Mouse (Mus musculus) neural tube, embryonic 11.5 days (tissue): Measurements from ENCODE around the gene Bbs1. TPM values are rescaled to one million over a fixed set of nuclear protein-coding genes. Genes with fewer than 3 reads are reported as not detected.

Source experiments
- ATAC-seq: fragments of 200-750 bp; cut with Nextera tagmentation; 2 replicates; pipeline ENCODE4 v1.8.0; 2017; ENCODE audit warnings: moderate number of reproducible peaks, mild to moderate bottlenecking, moderate TSS enrichment, moderate library complexity; ENCODE audit not compliant: insufficient read depth, low FRiP score, low TSS enrichment
- DNase-seq: peaks from one replicate; pipeline ENCODE4 v3.0.0-alpha.2; 2015; ENCODE audit warnings: low spot score
- H3K27ac ChIP-seq: fragments of 300-500 bp; sonication (generic); 2 replicates; pipeline ENCODE4 v1.5.1; 2014; ENCODE audit warnings: low read depth, mild to moderate bottlenecking, low read length
- H3K27me3 ChIP-seq: fragments of 300-500 bp; sonication (generic); 2 replicates; pipeline ENCODE4 v1.6.1; 2014; ENCODE audit warnings: mild to moderate bottlenecking, low read length, mixed read lengths; ENCODE audit not compliant: control insufficient read depth, insufficient read depth
- H3K36me3 ChIP-seq: fragments of 300-500 bp; sonication (generic); 2 replicates; pipeline ENCODE4 v1.6.1; 2014; ENCODE audit warnings: mild to moderate bottlenecking, low read length, moderate library complexity, mixed read lengths; ENCODE audit not compliant: control insufficient read depth, insufficient read depth
- H3K4me1 ChIP-seq: fragments of 300-500 bp; sonication (generic); 2 replicates; pipeline ENCODE4 v1.6.1; 2014; ENCODE audit warnings: low read length, mixed read lengths; ENCODE audit not compliant: control insufficient read depth, insufficient read depth
- H3K4me2 ChIP-seq: fragments of 300-500 bp; sonication (generic); 2 replicates; pipeline ENCODE4 v1.6.1; 2014; ENCODE audit warnings: low read depth, mild to moderate bottlenecking, moderate library complexity
- H3K4me3 ChIP-seq: fragments of 300-500 bp; sonication (generic); 2 replicates; pipeline ENCODE4 v1.5.1; 2014; ENCODE audit warnings: low read depth, low read length
- H3K9ac ChIP-seq: fragments of 300-500 bp; sonication (generic); 2 replicates; pipeline ENCODE4 v1.6.1; 2014; ENCODE audit warnings: mild to moderate bottlenecking, low read length
- H3K9me3 ChIP-seq: fragments of 300-500 bp; sonication (generic); 2 replicates; pipeline ENCODE4 v1.6.1; 2016; ENCODE audit warnings: low read length; ENCODE audit not compliant: control insufficient read depth
- WGBS: fragments of 180-500 bp; shearing (Covaris S2); extraction: QIAGEN DNeasy Blood & Tissue Kit; methylation state at CpG from one replicate; pipeline ENCODE4 v1.1.7; 2014; 5-methylcytosine and 5-hydroxymethylcytosine counted together
- polyA plus RNA-seq: library from polyadenylated mRNA; unstranded; fragments of >200 nt; fragmentation: Nextera tagmentation; extraction: Ambion mirVana; gene quantifications from 2 replicates; pipeline ENCODE4 v1.2.1, GENCODE M21; 2014

The Bbs1 gene
- polyA plus RNA-seq, 1 experiment from 2014 or later = 4.8 TPM

GRCm38 (mm10) chr19:4854552-4855469 is 51.6 kb downstream of the Bbs1 start, which contains the start of gene Ctsf:
Gene Ctsf (plus strand): TSS chr19:4855130.
- H3K4me2 ChIP-seq = peak within 1 kb of the TSS; percentile 92
- H3K9ac ChIP-seq = peak within 1 kb of the TSS; percentile 67
- no peaks in the 10 kb centered on the region for H3K36me3 ChIP-seq
- H3K4me1 ChIP-seq = no peaks in the 10 kb centered on the region; the same call in 1 of the 2 replicates
- DNase-seq = peak; percentile 84
- WGBS = 5% methylated on average over 44 of the region's 45 CpGs
- H3K4me3 ChIP-seq = peak within 1 kb of the TSS; percentile 62
- no peaks in the 10 kb centered on the region for H3K27me3 ChIP-seq
- H3K9me3 ChIP-seq = no peaks in the 10 kb centered on the region
- peak within 1 kb of the TSS; percentile 46; the same call in 1 of the 2 replicates for H3K27ac ChIP-seq
- peak; percentile 82 for ATAC-seq

DNA sequence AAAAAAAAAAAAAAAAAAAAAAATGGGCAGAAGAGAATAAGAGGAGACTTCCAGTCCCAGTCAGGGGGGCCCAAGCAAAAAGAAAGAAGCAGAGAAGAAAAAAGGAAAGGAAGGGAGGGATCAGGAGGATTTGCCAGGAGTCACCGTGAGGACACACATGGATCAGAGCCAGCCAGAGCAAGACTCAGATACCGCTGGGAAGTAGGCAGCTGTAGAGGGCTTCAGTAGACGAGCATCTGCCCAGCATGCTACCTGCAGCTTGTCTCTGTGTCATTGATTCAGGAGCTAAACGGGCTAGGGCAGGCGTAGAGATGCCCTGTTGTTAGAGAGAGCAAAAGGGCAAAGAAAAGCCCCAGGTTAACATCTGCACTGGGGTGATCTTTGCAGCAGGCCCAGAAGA is 56.1 kb downstream of the Bbs1 start:
- 52% methylated on average over 5 of the region's 5 CpGs for WGBS
- H3K4me2 ChIP-seq = no peak overlapping the region
- DNase-seq = no peak
- no peak overlapping the region for H3K9ac ChIP-seq
- ATAC-seq = no peak
- no peaks in the 10 kb centered on the region for H3K27me3 ChIP-seq
- H3K9me3 ChIP-seq = no peaks in the 10 kb centered on the region
- no peak overlapping the region for H3K27ac ChIP-seq
- no peak overlapping the region for H3K4me3 ChIP-seq
- H3K36me3 ChIP-seq = no peaks in the 10 kb centered on the region
- H3K4me1 ChIP-seq = no peaks in the 10 kb centered on the region; the same call in 1 of the 2 replicates

DNA sequence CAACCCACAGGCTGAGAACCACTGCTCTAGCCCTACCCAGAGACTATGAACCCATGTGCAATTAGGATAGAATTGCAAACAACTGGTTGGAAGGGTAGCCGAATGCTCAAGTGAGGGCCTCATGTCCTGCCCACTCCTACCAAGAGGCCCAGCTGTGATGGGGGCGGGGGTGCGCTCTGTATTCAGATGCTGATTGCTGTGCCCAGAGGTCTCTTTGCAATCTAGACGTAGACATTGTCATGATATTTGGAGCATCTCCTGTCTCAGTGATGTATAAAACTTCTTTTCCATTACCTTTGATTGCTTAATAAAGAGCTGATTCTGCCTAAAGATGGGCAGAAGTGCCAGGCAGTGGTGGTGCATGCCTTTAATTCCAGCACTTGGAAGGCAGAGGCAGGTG is 56.6 kb downstream of the Bbs1 start:
- no peak overlapping the region for H3K4me3 ChIP-seq
- no peak overlapping the region for H3K4me2 ChIP-seq
- no peak overlapping the region for H3K9ac ChIP-seq
- 45% methylated on average over 4 of the region's 4 CpGs for WGBS
- H3K36me3 ChIP-seq = no peaks in the 10 kb centered on the region
- H3K27me3 ChIP-seq = no peaks in the 10 kb centered on the region
- no peak overlapping the region for H3K27ac ChIP-seq
- H3K4me1 ChIP-seq = no peaks in the 10 kb centered on the region; the same call in 1 of the 2 replicates
- no peaks in the 10 kb centered on the region for H3K9me3 ChIP-seq
- ATAC-seq (no peak), DNase-seq (no peak)

DNA sequence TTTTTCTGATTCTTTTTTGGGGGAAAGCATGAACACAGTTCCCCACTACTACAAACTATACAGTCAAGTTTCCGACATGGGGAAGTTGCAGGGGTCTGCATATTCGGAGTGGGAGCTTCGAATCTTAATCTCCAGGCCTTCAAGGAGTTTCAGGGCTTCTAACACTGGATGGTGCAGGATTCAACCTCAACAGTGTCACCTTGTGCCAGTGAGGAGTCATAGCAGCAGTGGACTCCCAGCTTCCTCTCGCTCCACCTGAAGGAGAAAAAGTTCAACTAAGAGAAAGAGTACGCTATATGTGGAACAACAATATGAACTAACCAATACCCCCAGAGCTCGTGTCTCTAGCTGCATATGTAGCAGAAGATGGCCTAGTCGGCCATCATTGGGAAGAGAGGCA is 58.9 kb downstream of the Bbs1 start:
- no peaks in the 10 kb centered on the region for H3K9me3 ChIP-seq
- DNase-seq = no peak
- H3K4me3 ChIP-seq = no peak overlapping the region
- no peak overlapping the region for H3K27ac ChIP-seq
- 41% methylated on average over 7 of the region's 7 CpGs for WGBS
- no peaks in the 10 kb centered on the region for H3K27me3 ChIP-seq
- no peaks in the 10 kb centered on the region for H3K4me1 ChIP-seq
- H3K36me3 ChIP-seq = no peaks in the 10 kb centered on the region
- no peak for ATAC-seq
- H3K9ac ChIP-seq = no peak overlapping the region
- H3K4me2 ChIP-seq = no peak overlapping the region

- no peaks in the 10 kb centered on the region for H3K9me3 ChIP-seq
- no peak overlapping the region for H3K4me3 ChIP-seq
- ATAC-seq (no peak), DNase-seq (no peak)
- 71% methylated on average over 2 of the region's 2 CpGs for WGBS
- no peak overlapping the region for H3K9ac ChIP-seq
- H3K27ac ChIP-seq = no peak overlapping the region
- H3K36me3 ChIP-seq = no peaks in the 10 kb centered on the region
- H3K4me2 ChIP-seq = no peak overlapping the region
- H3K27me3 ChIP-seq = peaks cover 6% of the 10 kb centered on the region
- no peaks in the 10 kb centered on the region for H3K4me1 ChIP-seq
Measured at GRCm38 (mm10) chr19:4845846-4846245, 60.6 kb downstream of the Bbs1 start.

- no peak overlapping the region for H3K4me3 ChIP-seq
- WGBS = 79% methylated on average over 2 of the region's 2 CpGs
- no peaks in the 10 kb centered on the region for H3K36me3 ChIP-seq
- H3K9me3 ChIP-seq = no peaks in the 10 kb centered on the region
- H3K4me2 ChIP-seq = no peak overlapping the region
- DNase-seq (no peak), ATAC-seq (no peak)
- H3K27ac ChIP-seq = no peak overlapping the region
- peaks cover 11% of the 10 kb centered on the region; the same call in 1 of the 2 replicates for H3K4me1 ChIP-seq
- H3K27me3 ChIP-seq = peaks cover 17% of the 10 kb centered on the region
- no peak overlapping the region for H3K9ac ChIP-seq
Measured at GRCm38 (mm10) chr19:4842611-4843010, 63.8 kb downstream of the Bbs1 start.

DNA sequence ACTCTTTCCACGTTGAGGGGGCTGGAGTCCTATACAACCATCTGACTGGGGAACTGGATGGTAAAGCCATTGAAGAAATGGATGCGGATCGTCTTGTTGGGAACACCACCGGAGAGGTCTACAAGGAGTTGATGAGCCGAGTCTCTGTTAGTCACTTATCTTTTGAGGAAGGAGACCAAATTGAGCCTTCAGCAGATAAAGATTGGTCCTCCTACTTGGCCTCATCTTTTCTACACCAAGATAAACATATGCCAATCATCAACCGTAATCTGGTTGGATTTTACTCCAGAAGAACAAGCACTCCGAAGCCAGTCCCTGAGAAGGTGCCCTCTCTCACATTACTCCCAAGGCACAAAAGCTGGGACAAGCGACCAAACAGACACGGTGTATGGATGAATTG is 65.6 kb downstream of the Bbs1 start:
- peaks cover 17% of the 10 kb centered on the region for H3K27me3 ChIP-seq
- no peak overlapping the region for H3K4me3 ChIP-seq
- ATAC-seq = no peak
- H3K9ac ChIP-seq = no peak overlapping the region
- H3K4me1 ChIP-seq = peaks cover 11% of the 10 kb centered on the region; the same call in 1 of the 2 replicates
- H3K27ac ChIP-seq = no peak overlapping the region
- no peak overlapping the region for H3K4me2 ChIP-seq
- DNase-seq = no peak
- H3K9me3 ChIP-seq = no peaks in the 10 kb centered on the region
- 83% methylated on average over 9 of the region's 9 CpGs for WGBS
- H3K36me3 ChIP-seq = no peaks in the 10 kb centered on the region

DNA sequence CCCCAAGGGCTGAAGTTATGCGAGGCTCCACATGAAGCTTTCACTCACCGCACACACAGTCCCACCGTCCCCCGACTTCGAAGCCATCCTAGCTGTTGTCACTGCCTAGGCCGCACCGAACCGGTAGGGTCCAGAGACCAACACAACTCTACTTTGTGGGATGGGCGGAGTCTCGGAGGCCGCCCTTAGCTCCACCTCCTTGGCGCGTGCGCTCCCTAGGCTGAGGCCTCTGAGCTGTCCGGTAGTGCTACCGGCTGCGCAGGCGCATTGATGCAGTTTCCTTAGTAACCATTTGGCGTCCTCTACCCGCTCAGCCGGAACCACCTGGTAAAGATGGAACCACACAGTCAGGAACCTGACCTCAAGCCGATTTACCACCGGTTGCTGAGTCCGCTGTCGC is 67.3 kb downstream of the Bbs1 start, which contains the start of the genes Ccs and Ccdc87:
Gene Ccs (minus strand): TSS at position 184 of the 400 bp plus-strand sequence.
Gene Ccdc87 (plus strand): TSS at position 218 of the 400 bp plus-strand sequence.
- ATAC-seq (peak; percentile 96), DNase-seq (peak; percentile 96)
- H3K27me3 ChIP-seq = peaks cover 17% of the 10 kb centered on the region
- no peaks in the 10 kb centered on the region for H3K9me3 ChIP-seq
- H3K4me2 ChIP-seq = peak within 1 kb of the TSS; percentile 97
- peak within 1 kb of the TSS; percentile 64 for H3K9ac ChIP-seq
- WGBS = under 1% methylated on average over 25 of the region's 25 CpGs
- peak within 1 kb of the TSS; percentile 52 for H3K4me3 ChIP-seq
- H3K27ac ChIP-seq = no peak within 1 kb of the TSS
- H3K36me3 ChIP-seq = no peaks in the 10 kb centered on the region
- H3K4me1 ChIP-seq = peaks cover 11% of the 10 kb centered on the region; the same call in 1 of the 2 replicates
